Mouse (Mus musculus) bone marrow, adult 2 months (tissue): Measurements from ENCODE around the gene Adck1.

Source experiments
- CTCF ChIP-seq: fragments of 200-500 bp; IDR thresholded peaks from 2 replicates; pipeline ENCODE4 v1.5.1; 2011; ENCODE audit warnings: low read length, control low read depth; ENCODE audit not compliant: control insufficient read depth, insufficient read depth
- POLR2A ChIP-seq: fragments of 200-500 bp; IDR thresholded peaks from 2 replicates; pipeline ENCODE4 v1.6.1; 2011; ENCODE audit warnings: low read depth, mild to moderate bottlenecking, control low read depth, low read length, borderline replicate concordance; ENCODE audit not compliant: control insufficient read depth

DNA sequence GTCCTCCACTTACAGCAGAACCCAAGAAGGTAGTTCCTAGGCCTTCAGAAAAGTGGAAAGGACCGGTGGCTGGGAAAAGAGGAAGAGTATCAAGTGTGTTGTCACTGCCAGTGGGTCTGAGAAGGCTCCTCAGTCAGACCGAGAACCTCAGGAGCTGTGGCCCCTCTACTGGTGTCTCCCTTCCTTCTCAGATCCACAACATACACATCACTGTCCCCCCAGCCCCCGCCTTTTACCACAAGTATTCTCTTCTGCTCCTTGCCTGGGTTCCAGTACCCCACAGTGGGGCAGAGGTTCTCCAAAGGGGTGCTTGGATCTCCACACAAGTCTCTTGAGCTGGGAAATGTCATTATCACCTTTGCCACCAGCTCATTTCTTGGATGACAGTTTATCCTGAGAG is 115.5 kb downstream of the Adck1 start:
- TF ChIP-seq CTCF (no peak), POLR2A (no peak)
